Mouse (Mus musculus) ES-E14 (cell line): Measurements from ENCODE around the gene Camk2b. TPM values are rescaled to one million over a fixed set of nuclear protein-coding genes. Genes with fewer than 3 reads are reported as not detected.

Source experiments
- DNase-seq: peaks from one replicate; pipeline ENCODE4 v3.0.0-alpha.2; 2013; ENCODE audit warnings: low read depth, low spot score
- H3K27ac ChIP-seq: 2 replicates; pipeline ENCODE4 v1.5.1; 2012; ENCODE audit warnings: low read depth, mild to moderate bottlenecking, low read length, moderate library complexity, mixed read lengths; ENCODE audit not compliant: poor library complexity, insufficient read depth, severe bottlenecking
- H3K36me3 ChIP-seq: 2 replicates; pipeline ENCODE4 v1.6.1; 2012; ENCODE audit warnings: mild to moderate bottlenecking, low read length, moderate library complexity, mixed read lengths; ENCODE audit not compliant: control insufficient read depth, poor library complexity, insufficient read depth, severe bottlenecking
- H3K4me1 ChIP-seq, 2 experiments: fragments of 150-350 bp in 1 of 2; sonication (generic) in 1 of 2; 2 replicates each; pipeline ENCODE4 v1.6.1; 2012; ENCODE audit warnings: low read length in 2 of 2, mild to moderate bottlenecking in 1 of 2, mixed read lengths in 1 of 2; ENCODE audit not compliant: control insufficient read depth in 2 of 2, insufficient read depth in 2 of 2, poor library complexity in 1 of 2
- H3K4me3 ChIP-seq, 2 experiments: fragments of 150-350 bp in 1 of 2; sonication (generic) in 1 of 2; 2 replicates each; pipeline ENCODE4 v1.5.1; 2012; ENCODE audit warnings: low read length in 2 of 2, low read depth in 1 of 2, mild to moderate bottlenecking in 1 of 2, mixed read lengths in 1 of 2; ENCODE audit not compliant: insufficient read depth in 1 of 2, poor library complexity in 1 of 2, severe bottlenecking in 1 of 2
- H3K9ac ChIP-seq: 2 replicates; pipeline ENCODE4 v1.6.1; 2012; ENCODE audit warnings: low read depth, mild to moderate bottlenecking, low read length, mixed read lengths; ENCODE audit not compliant: poor library complexity, insufficient read depth, severe bottlenecking
- H3K9me3 ChIP-seq: fragments of 150-350 bp; sonication (generic); 2 replicates; pipeline ENCODE4 v1.6.1; 2012; ENCODE audit warnings: low read depth, mild to moderate bottlenecking, low read length; ENCODE audit not compliant: control insufficient read depth, insufficient read depth
- CHD2 ChIP-seq: IDR thresholded peaks from 2 replicates; pipeline ENCODE4 v1.6.1; 2014; ENCODE audit warnings: mild to moderate bottlenecking, low read depth, low read length, inconsistent platforms
- HCFC1 ChIP-seq: IDR thresholded peaks from 2 replicates; pipeline ENCODE4 v1.6.1; 2012; ENCODE audit warnings: low read length, inconsistent platforms, borderline replicate concordance; ENCODE audit not compliant: insufficient read depth
- MAFK ChIP-seq: IDR thresholded peaks from 2 replicates; pipeline ENCODE4 v1.6.1; 2014; ENCODE audit warnings: mild to moderate bottlenecking, low read depth, low read length, inconsistent platforms; ENCODE audit not compliant: insufficient read depth
- ZC3H11A ChIP-seq: IDR thresholded peaks from 2 replicates; pipeline ENCODE4 v1.6.1; 2012; ENCODE audit warnings: low read depth, mild to moderate bottlenecking, inconsistent platforms, low read length, borderline replicate concordance
- ZNF384 ChIP-seq: IDR thresholded peaks from 2 replicates; pipeline ENCODE4 v1.6.1; 2012; ENCODE audit warnings: low read depth, low read length, inconsistent platforms
- in situ Hi-C, 2 experiments: fragments of 600-800 bp; cut with MboI; formaldehyde crosslinking; loops; one replicate each; pipeline ENCODE4 v1.15.1; 2025; ENCODE audit warnings: low sequenced_read_pairs in 2 of 2, inconsistent platforms in 1 of 2; ENCODE audit not compliant: unreplicated experiment in 2 of 2
- total RNA-seq: library from RNA; depleted of rRNA; stranded (reverse); fragments of 300-350 nt; gene quantifications from 2 replicates; pipeline ENCODE4 v1.2.3, GENCODE M21; 2012

Gene Camk2b
- total RNA-seq, 1 experiment: 6.4 TPM

DNA sequence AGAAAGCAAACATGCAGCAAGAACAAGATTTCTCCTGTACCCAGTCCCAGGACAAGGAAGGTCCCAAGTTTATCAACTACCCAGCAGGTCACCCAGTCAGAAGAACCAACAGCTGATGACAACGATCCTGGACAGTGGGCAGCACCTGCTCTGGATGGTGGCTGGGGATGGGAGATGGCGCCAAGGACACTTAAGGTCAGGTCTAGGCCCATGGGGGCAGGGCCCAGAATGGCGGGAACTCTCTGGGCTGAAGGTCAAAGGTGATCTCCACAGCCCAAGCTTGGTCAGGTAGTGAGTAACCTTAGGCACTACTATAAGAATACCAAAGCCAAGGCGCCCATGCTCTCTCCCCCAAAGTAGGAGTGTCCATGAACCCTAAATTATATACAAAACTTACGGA, 4.3 kb downstream of the Camk2b start:
- TF ChIP-seq ZC3H11A (no peak), CHD2 (no peak), ZNF384 (no peak), HCFC1 (no peak), MAFK (no peak)
- H3K36me3 ChIP-seq: no peaks in the 10 kb centered on the region
- in situ Hi-C loops: no loop called here
- DNase-seq: no peak
- no peak overlapping the region for H3K27ac ChIP-seq
- peak overlapping the region in 1 of 2 experiments; percentile 14; a peak in 1 of 4 replicates for H3K4me3 ChIP-seq
- H3K9ac ChIP-seq: no peak overlapping the region
- H3K4me1 ChIP-seq: peaks cover 2 to 21% of the 10 kb centered on the region in 2 experiments; a peak in 2 of 4 replicates
- no peaks in the 10 kb centered on the region for H3K9me3 ChIP-seq

DNA sequence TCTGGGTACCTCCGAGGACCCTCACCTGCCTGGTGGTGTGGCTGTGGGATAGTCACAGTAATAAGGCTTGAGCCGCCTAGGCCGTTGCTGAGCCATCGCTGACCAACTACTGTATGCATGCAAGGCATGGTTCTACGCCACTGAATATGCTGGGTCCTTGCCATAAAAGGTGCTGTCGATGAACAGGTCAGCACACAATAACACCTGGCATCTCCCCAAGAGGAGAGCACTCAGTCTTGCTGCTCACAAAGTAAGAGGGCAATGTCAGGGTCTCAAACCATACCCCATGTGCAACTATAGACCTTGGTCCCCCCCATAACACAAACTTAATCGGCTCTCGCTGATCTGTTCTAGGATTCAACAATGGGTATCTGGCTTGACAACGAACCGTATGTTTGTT, 7.0 kb downstream of the Camk2b start:
- TF ChIP-seq HCFC1 (no peak), ZNF384 (no peak), MAFK (no peak), CHD2 (no peak), ZC3H11A (no peak)
- no peak for DNase-seq
- in situ Hi-C loops: no loop called here

DNA sequence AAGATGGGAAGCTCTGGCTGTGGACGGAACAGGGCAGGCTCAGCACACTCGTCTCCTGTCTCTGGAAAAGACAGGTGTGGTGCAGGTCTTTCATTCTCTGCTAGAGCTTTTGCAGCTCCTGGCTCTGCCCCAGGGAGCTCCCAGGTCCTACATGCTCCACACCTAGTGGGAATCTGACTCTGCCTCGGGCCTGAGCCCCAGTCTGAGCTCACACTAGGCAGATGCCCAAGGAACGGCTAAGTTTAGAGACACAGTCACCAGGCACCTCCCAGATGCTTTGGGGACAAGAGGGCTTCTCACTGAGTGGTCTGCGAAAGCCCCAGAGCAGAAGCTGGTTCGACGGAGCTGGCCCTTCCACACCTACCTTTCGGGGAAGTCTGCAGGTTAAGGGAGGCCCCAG, 12.8 kb downstream of the Camk2b start:
- TF ChIP-seq ZNF384 (no peak), ZC3H11A (no peak), MAFK (no peak), CHD2 (no peak), HCFC1 (no peak)
- Histone ChIP-seq H3K36me3 (no peaks in the 10 kb centered on the region), H3K9me3 (no peaks in the 10 kb centered on the region), H3K4me3 (no peak overlapping the region), H3K9ac (no peak overlapping the region), H3K27ac (no peak overlapping the region), H3K4me1 (no peaks in the 10 kb centered on the region)
- no peak for DNase-seq
- in situ Hi-C loops: no loop called here

More for the DNA sequence above, 7.0 kb downstream of the Camk2b start:
- Histone ChIP-seq H3K9ac (no peak overlapping the region), H3K27ac (no peak overlapping the region), H3K4me3 (no peak overlapping the region), H3K36me3 (no peaks in the 10 kb centered on the region), H3K9me3 (no peaks in the 10 kb centered on the region), H3K4me1 (peaks cover 0 to 16% of the 10 kb centered on the region in 2 experiments; a peak in 2 of 4 replicates)

DNA sequence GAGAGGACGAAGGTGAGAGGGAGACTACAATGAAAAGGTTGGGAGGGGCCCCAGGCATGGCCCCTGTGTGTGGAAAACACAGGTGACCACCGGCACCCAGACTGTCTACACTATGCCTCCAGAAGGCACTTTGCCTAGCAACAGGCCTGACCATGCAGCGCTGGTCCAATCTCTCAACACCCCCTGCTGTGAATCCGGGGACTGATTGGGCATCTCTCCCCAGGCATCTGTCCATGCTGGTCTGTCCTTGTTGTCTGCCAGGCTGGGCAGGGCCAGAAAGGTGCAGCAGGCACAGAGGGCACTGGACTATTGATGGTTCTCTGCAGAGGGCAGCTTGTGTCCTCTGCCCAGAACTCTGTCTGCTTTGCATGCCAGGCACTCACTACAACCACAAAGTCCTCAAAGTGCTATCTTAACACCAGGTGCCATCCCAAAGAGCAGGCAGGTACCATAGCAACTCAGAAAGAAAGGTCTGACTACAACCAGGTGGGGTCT, 16.0 kb downstream of the Camk2b start:
- no peak for DNase-seq
- H3K4me3 ChIP-seq: no peak overlapping the region
- H3K36me3 ChIP-seq: no peaks in the 10 kb centered on the region
- H3K9me3 ChIP-seq: no peaks in the 10 kb centered on the region
- TF ChIP-seq CHD2 (no peak), ZC3H11A (no peak), HCFC1 (no peak), MAFK (no peak), ZNF384 (no peak)
- no peaks in the 10 kb centered on the region for H3K4me1 ChIP-seq
- H3K9ac ChIP-seq: no peak overlapping the region
- no peak overlapping the region for H3K27ac ChIP-seq
- in situ Hi-C loops: no loop called here

DNA sequence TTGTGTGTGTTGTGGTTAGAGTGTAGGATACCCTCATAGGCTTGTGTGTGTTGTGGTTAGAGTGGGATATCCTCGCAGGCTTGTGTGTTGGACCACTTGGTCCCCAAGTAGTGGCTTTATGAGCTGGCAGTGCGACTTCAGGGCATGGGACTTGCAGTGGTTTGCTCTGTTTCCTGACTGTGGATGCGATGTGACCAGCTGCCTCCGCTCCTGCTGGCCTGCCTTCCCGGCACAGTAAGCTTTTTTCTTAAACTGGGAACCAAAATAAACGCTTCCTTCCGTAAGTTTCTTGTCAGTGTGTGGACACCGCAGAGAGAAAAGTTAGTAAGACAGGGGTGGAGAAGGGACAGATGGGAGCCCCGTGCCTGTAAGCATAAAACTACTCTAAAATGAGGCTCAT, 18.0 kb downstream of the Camk2b start:
- in situ Hi-C loops: no loop called here
- Histone ChIP-seq H3K4me1 (no peaks in the 10 kb centered on the region), H3K36me3 (no peaks in the 10 kb centered on the region), H3K4me3 (no peak overlapping the region), H3K9me3 (no peaks in the 10 kb centered on the region), H3K27ac (no peak overlapping the region), H3K9ac (no peak overlapping the region)
- DNase-seq: no peak
- TF ChIP-seq CHD2 (no peak), ZC3H11A (no peak), ZNF384 (no peak), HCFC1 (no peak), MAFK (no peak)
